Mouse (Mus musculus) lung, embryonic 15.5 days (tissue): ENCODE data around the gene Slc33a1. TPM values are rescaled to one million over a fixed set of nuclear protein-coding genes. Genes with fewer than 3 reads are reported as not detected.

Experiments
- ATAC-seq: fragments of 200-750 bp; cut with Nextera tagmentation; 2 replicates; pipeline ENCODE4 v1.8.0; 2017; ENCODE audit warnings: moderate number of reproducible peaks, borderline replicate concordance; ENCODE audit not compliant: low FRiP score, low TSS enrichment; ENCODE audit errors: extremely low read depth
- H3K27ac ChIP-seq: fragments of 300-500 bp; sonication (generic); 2 replicates; pipeline ENCODE4 v1.5.1; 2015; ENCODE audit warnings: moderate library complexity, mild to moderate bottlenecking, inconsistent platforms
- H3K27me3 ChIP-seq: fragments of 300-500 bp; sonication (generic); 2 replicates; pipeline ENCODE4 v1.6.1; 2015; ENCODE audit warnings: inconsistent platforms
- H3K36me3 ChIP-seq: fragments of 300-500 bp; sonication (generic); 2 replicates; pipeline ENCODE4 v1.6.1; 2015; ENCODE audit warnings: inconsistent platforms
- H3K4me1 ChIP-seq: fragments of 300-500 bp; sonication (generic); 2 replicates; pipeline ENCODE4 v1.6.1; 2015; ENCODE audit warnings: inconsistent platforms
- H3K4me2 ChIP-seq: fragments of 300-500 bp; sonication (generic); 2 replicates; pipeline ENCODE4 v1.6.1; 2015; ENCODE audit warnings: inconsistent platforms, mild to moderate bottlenecking, moderate library complexity
- H3K4me3 ChIP-seq: fragments of 300-500 bp; sonication (generic); 2 replicates; pipeline ENCODE4 v1.5.1; 2015; ENCODE audit warnings: mild to moderate bottlenecking, inconsistent platforms
- H3K9ac ChIP-seq: fragments of 300-500 bp; sonication (generic); 2 replicates; pipeline ENCODE4 v1.6.1; 2015; ENCODE audit warnings: inconsistent platforms
- H3K9me3 ChIP-seq: fragments of 300-500 bp; sonication (generic); 2 replicates; pipeline ENCODE4 v1.6.1; 2016; ENCODE audit warnings: inconsistent platforms
- WGBS: fragments of 180-500 bp; shearing (Covaris S2); methylation state at CpG from one replicate; pipeline ENCODE4 v1.1.7; 2015; 5-methylcytosine and 5-hydroxymethylcytosine counted together
- polyA plus RNA-seq: library from polyadenylated mRNA; unstranded; fragments of >200 nt; fragmentation: Nextera tagmentation; extraction: Ambion mirVana; gene quantifications from 2 replicates; pipeline ENCODE4 v1.2.1, GENCODE M21; 2015

Slc33a1 gene
- polyA plus RNA-seq, 1 experiment from 2014 or later = 16.0 TPM

DNA sequence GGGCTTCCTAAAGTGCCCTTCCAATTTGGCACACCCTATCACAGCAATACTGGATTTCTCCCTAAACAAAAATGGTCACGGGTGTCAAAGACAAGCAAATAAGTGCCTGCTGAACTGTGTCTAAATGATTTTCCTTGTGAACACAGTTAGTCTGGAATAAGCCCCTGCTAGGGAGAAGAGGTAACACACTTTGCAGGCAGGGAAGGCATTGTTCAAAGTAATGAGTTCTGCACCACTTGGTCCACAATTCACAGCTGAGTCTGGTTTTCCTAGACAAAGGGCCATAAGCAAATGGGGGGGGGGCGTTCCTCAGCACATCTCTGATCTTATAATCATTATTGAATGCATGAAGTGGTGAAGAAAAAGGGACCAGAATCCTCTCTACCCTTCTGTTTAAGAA is 68.8 kb downstream of the Slc33a1 start:
- H3K4me1 ChIP-seq = peaks cover 13% of the 10 kb centered on the region
- WGBS = 52% methylated on average over 2 of the region's 2 CpGs
- no peak overlapping the region for H3K4me2 ChIP-seq
- no peak overlapping the region for H3K9ac ChIP-seq
- peaks cover 14% of the 10 kb centered on the region for H3K27me3 ChIP-seq
- H3K36me3 ChIP-seq = no peaks in the 10 kb centered on the region
- no peak for ATAC-seq
- no peak overlapping the region for H3K27ac ChIP-seq
- H3K4me3 ChIP-seq = no peak overlapping the region
- H3K9me3 ChIP-seq = no peaks in the 10 kb centered on the region

DNA sequence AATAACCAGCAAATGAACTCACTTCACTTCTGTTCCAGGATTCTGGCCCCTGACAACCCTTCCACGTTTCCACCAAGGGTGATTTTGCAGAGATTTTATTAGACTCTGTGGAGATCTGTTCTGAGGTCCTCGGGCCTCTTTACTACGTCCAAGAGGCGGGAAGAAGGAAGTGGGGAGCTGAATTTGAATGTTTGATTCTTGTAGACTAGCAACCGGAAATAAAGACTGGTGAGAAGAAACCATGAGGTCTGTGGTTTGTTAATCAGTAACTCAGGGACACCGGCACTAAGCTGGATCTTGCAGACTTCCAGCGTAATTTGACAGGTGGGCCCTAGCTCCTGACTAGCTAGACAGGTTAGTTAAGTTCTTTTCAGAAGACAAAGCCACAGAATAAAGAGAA is 70.9 kb downstream of the Slc33a1 start:
- ATAC-seq = peak; percentile 70; the same call in 1 of the 2 replicates
- H3K4me3 ChIP-seq = 0 out of 2 replicates have a peak overlapping the region, but pooled peaks have one; percentile 7
- H3K4me2 ChIP-seq = peak overlapping the region; percentile 32; the same call in 1 of the 2 replicates
- peak overlapping the region; percentile 38 for H3K27ac ChIP-seq
- H3K27me3 ChIP-seq = peaks cover 2% of the 10 kb centered on the region; the same call in 1 of the 2 replicates
- WGBS = 46% methylated on average over 7 of the region's 7 CpGs
- no peak overlapping the region for H3K9ac ChIP-seq
- H3K4me1 ChIP-seq = peaks cover 7% of the 10 kb centered on the region
- H3K36me3 ChIP-seq = no peaks in the 10 kb centered on the region
- H3K9me3 ChIP-seq = no peaks in the 10 kb centered on the region

DNA sequence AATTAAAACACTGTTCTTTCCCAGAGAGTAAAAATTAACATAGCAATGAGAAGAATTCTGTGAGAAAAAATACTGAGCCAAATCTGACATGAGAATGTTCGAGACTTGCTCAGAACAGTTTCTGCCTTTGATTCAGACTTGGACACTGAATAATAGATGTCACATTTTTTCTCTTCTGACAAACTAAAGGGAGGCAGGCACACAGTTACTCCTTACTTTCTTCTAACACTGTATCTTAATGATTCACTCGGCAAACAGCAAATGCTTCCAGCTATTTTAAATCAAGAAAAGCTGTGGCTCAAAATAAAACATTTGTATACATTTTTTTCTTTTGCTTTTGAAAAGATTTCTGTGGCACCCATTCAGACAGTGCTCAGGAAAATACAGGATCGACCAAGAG is 72.4 kb downstream of the Slc33a1 start:
- Histone ChIP-seq H3K9me3 (no peaks in the 10 kb centered on the region), H3K9ac (no peak overlapping the region), H3K4me3 (no peak overlapping the region), H3K4me1 (no peaks in the 10 kb centered on the region), H3K36me3 (no peaks in the 10 kb centered on the region), H3K27ac (no peak overlapping the region), H3K4me2 (no peak overlapping the region), H3K27me3 (no peaks in the 10 kb centered on the region)
- no peak for ATAC-seq
- WGBS = 28% methylated on average over 3 of the region's 3 CpGs

Other genes starting within 250 kb of the Slc33a1 start
- 4.5 and 5.1 TPM in 2 replicates for gene Plch1, start 65.3 kb downstream of the Slc33a1 start, polyA plus RNA-seq
- 5.9 and 6.2 TPM in 2 replicates for gene E130311K13Rik, start 35.3 kb downstream of the Slc33a1 start, polyA plus RNA-seq
- 43.0 and 43.1 TPM in 2 replicates for gene Gmps, start 11.3 kb upstream of the Slc33a1 start, polyA plus RNA-seq
- not detected in 2 replicates for gene Vmn2r1, start 116.8 kb upstream of the Slc33a1 start, polyA plus RNA-seq
- not detected in 2 replicates for gene Vmn2r2, start 177.2 kb upstream of the Slc33a1 start, polyA plus RNA-seq